In genomic region chr2:34530042-34530441, GRCm38 (mm10) we compare ENCODE assay signal across 10 mouse cellular contexts.
A peak's percentile ranks its signal among the peaks of the same experiment; 100 is the strongest.
DNase-seq lines count a peak whose midpoint lies in the region; ATAC-seq and TF ChIP-seq lines count a peak whose summit lies in the region.
"Had no signal": no experiment of that assay in that cellular context is flagged by ENCODE, and none has a peak within 500 bp of the region (broad histone marks: within the 10 kb centered on the region; RNA-seq: fewer than 3 reads in every experiment).

No protein-coding gene starts in this region.

- no peak overlapping the region for H3K27ac ChIP-seq in liver, postnatal 0 days (ENCODE audit: low read depth)
- H3K27ac ChIP-seq in stomach, postnatal 0 days (replicated peaks) = no peak overlapping the region
- H3K27ac ChIP-seq: embryonic facial prominence, embryonic 15.5 days had no signal

- H3K4me1 ChIP-seq in liver, postnatal 0 days (ENCODE audit: insufficient read depth) = peaks cover 7% of the 10 kb centered on the region
- H3K4me1 ChIP-seq in stomach, postnatal 0 days (replicated peaks; ENCODE audit: control insufficient read depth, insufficient read depth) = peaks cover 4% of the 10 kb centered on the region; the same call in 1 of the 2 replicates

- no peak for TF ChIP-seq EP300 in liver, postnatal 0 days (IDR thresholded peaks at IDR 0.05; ENCODE audit: low read depth)
- TF ChIP-seq EP300 in stomach, postnatal 0 days (optimal IDR thresholded peaks at IDR 0.05) = no peak

- no peak for ATAC-seq in liver, postnatal 0 days
- no peak for ATAC-seq in stomach, postnatal 0 days (ENCODE audit: low FRiP score, low TSS enrichment)

- intact Hi-C loops in left cerebral cortex, postnatal 14 days (cut with DNase I) = no loop called here

- WGBS in liver, postnatal 0 days (ENCODE audit: insufficient replicate concordance) = 73% methylated on average over 3 of the region's 3 CpGs
- WGBS in stomach, postnatal 0 days = 70% methylated on average over 3 of the region's 3 CpGs

- H3K4me2 ChIP-seq in liver, postnatal 0 days (ENCODE audit: low read depth, low read length) = no peak overlapping the region
- no peak overlapping the region for H3K4me2 ChIP-seq in stomach, postnatal 0 days (replicated peaks; ENCODE audit: low read depth)
- H3K4me2 ChIP-seq: embryonic facial prominence, embryonic 15.5 days had no signal

- no peak overlapping the region for H3K9ac ChIP-seq in liver, postnatal 0 days (replicated peaks)
- no peak overlapping the region for H3K9ac ChIP-seq in stomach, postnatal 0 days (ENCODE audit: low read length)
- H3K9ac ChIP-seq: embryonic facial prominence, embryonic 15.5 days had no signal

- peak; percentile 28 to 40 for DNase-seq in cerebellum, adult 18-20 months
- DNase-seq in cerebellum, adult 11 months = no peak
- peak; percentile 22 for DNase-seq in liver, postnatal 0 days
- DNase-seq in liver = no peak
- DNase-seq in cerebellum, postnatal 36 days = peak; percentile 29 to 44
- DNase-seq in stomach, postnatal 0 days (ENCODE audit: low spot score) = no peak
- no peak for DNase-seq in left cerebral cortex, postnatal 14 days (ENCODE audit: low spot score in 2 of 2)
- DNase-seq in gastrocnemius, postnatal 25 days = no peak

- peaks cover 4% of the 10 kb centered on the region; the same call in 1 of the 2 replicates for H3K36me3 ChIP-seq in liver, postnatal 0 days (replicated peaks; ENCODE audit: insufficient read depth, low read length)
- H3K36me3 ChIP-seq in stomach, postnatal 0 days (ENCODE audit: control insufficient read depth, insufficient read depth, low read length) = no peaks in the 10 kb centered on the region
- H3K36me3 ChIP-seq: embryonic facial prominence, embryonic 15.5 days had no signal

- no peaks in the 10 kb centered on the region for H3K27me3 ChIP-seq in liver, postnatal 0 days (ENCODE audit: insufficient read depth, low read length)
- no peaks in the 10 kb centered on the region for H3K27me3 ChIP-seq in stomach, postnatal 0 days (ENCODE audit: control insufficient read depth, insufficient read depth, low read length)
- H3K27me3 ChIP-seq: embryonic facial prominence, embryonic 15.5 days had no signal

- TF ChIP-seq CTCF in liver, postnatal 0 days (IDR thresholded peaks at IDR 0.05; ENCODE audit: low read depth) = peak; percentile 41
- peak; percentile 61 for TF ChIP-seq CTCF in stomach, postnatal 0 days (IDR thresholded peaks at IDR 0.05; ENCODE audit: low read depth)

- no peaks in the 10 kb centered on the region for H3K9me3 ChIP-seq in liver, postnatal 0 days (ENCODE audit: low read length)
- H3K9me3 ChIP-seq in stomach, postnatal 0 days (ENCODE audit: control insufficient read depth, low read length) = no peaks in the 10 kb centered on the region
- H3K9me3 ChIP-seq: embryonic facial prominence, embryonic 15.5 days had no signal

- H3K4me3 ChIP-seq in liver, postnatal 0 days (ENCODE audit: low read depth, low read length) = no peak overlapping the region
- no peak overlapping the region for H3K4me3 ChIP-seq in stomach, postnatal 0 days (ENCODE audit: low read depth, low read length)
- H3K4me3 ChIP-seq: embryonic facial prominence, embryonic 15.5 days; myocyte had no signal

Comparison
In these comparisons a context has a peak if more than half of its experiments do, and no peak if none do; other contexts are left out.
1. DNase-seq: peak in cerebellum, adult 18-20 months (2 of 2), liver, postnatal 0 days (single experiment) and cerebellum, postnatal 36 days (2 of 2); none in cerebellum, adult 11 months (single experiment), liver (single experiment), stomach, postnatal 0 days (single experiment), left cerebral cortex, postnatal 14 days (0 of 2) and gastrocnemius, postnatal 25 days (single experiment).